Mouse (Mus musculus) testis, adult 2 months (tissue): ENCODE results near the gene Tcf12.

ENCODE experiments used
- CTCF ChIP-seq: fragments of 200-500 bp; IDR thresholded peaks from 2 replicates; pipeline ENCODE4 v1.5.1; 2012; ENCODE audit warnings: low read depth, mild to moderate bottlenecking, inconsistent platforms, low read length, moderate library complexity; ENCODE audit not compliant: control insufficient read depth, insufficient read depth, insufficient replicate concordance
- POLR2A ChIP-seq: fragments of 200-500 bp; IDR thresholded peaks from 2 replicates; pipeline ENCODE4 v1.6.1; 2012; ENCODE audit warnings: low read depth, mild to moderate bottlenecking, inconsistent platforms, low read length, moderate library complexity; ENCODE audit not compliant: control insufficient read depth

DNA sequence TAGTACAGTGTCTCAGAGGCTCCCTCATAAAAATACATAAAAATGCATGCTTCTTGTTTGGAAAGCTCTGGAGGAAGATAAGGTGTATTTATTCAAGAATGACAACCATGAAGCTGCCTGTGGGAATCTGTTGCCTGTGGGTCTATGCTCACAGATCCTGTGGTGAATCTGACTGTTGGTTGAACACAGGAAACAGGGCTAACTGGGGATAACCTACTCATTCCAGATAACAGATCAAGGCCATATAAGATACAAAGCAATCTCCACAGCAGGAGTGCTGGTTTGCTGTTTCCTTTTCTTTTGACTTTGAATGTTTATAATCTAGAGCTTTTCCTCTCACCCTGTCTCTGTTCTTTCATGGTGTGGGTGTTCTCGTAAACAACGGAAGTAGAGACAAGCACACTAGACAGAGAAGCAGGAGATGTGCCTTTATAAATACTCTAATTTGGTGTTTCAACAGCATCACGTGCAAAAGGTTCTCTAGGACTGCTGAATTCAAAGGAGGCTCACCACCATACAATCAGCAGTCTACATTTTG is 237.6 kb downstream of the Tcf12 start:
- TF ChIP-seq POLR2A (no peak), CTCF (no peak)
